Mouse (Mus musculus) midbrain, embryonic 11.5 days (tissue): ENCODE data around the gene Ldhd. TPM values are rescaled to one million over a fixed set of nuclear protein-coding genes. Genes with fewer than 3 reads are reported as not detected.

Experiments
- ATAC-seq: fragments of 200-750 bp; cut with Nextera tagmentation; 2 replicates; pipeline ENCODE4 v1.8.0; 2017; ENCODE audit warnings: moderate TSS enrichment, moderate library complexity; ENCODE audit not compliant: low FRiP score
- DNase-seq: peaks from one replicate; pipeline ENCODE4 v3.0.0; 2015; ENCODE audit warnings: low spot score; ENCODE audit errors: missing footprints
- H3K27ac ChIP-seq: fragments of 300-500 bp; sonication (generic); 2 replicates; pipeline ENCODE4 v1.5.1; 2014; ENCODE audit warnings: low read depth, low read length
- H3K27me3 ChIP-seq: fragments of 300-500 bp; sonication (generic); 2 replicates; pipeline ENCODE4 v1.6.1; 2014; ENCODE audit warnings: mild to moderate bottlenecking, low read length, moderate library complexity, mixed read lengths; ENCODE audit not compliant: control insufficient read depth, insufficient read depth
- H3K36me3 ChIP-seq: fragments of 300-500 bp; sonication (generic); 2 replicates; pipeline ENCODE4 v1.6.1; 2014; ENCODE audit warnings: mild to moderate bottlenecking, low read length, moderate library complexity, mixed read lengths; ENCODE audit not compliant: control insufficient read depth, insufficient read depth
- H3K4me1 ChIP-seq: fragments of 300-500 bp; sonication (generic); 2 replicates; pipeline ENCODE4 v1.6.1; 2014; ENCODE audit warnings: low read length; ENCODE audit not compliant: control insufficient read depth, insufficient read depth
- H3K4me2 ChIP-seq: fragments of 300-500 bp; sonication (generic); 2 replicates; pipeline ENCODE4 v1.6.1; 2014; ENCODE audit warnings: mild to moderate bottlenecking, moderate library complexity
- H3K4me3 ChIP-seq: fragments of 300-500 bp; sonication (generic); 2 replicates; pipeline ENCODE4 v1.5.1; 2014; ENCODE audit warnings: low read depth, low read length
- H3K9ac ChIP-seq: fragments of 300-500 bp; sonication (generic); 2 replicates; pipeline ENCODE4 v1.6.1; 2014; ENCODE audit warnings: low read length
- H3K9me3 ChIP-seq: fragments of 300-500 bp; sonication (generic); 2 replicates; pipeline ENCODE4 v1.6.1; 2016; ENCODE audit warnings: low read length; ENCODE audit not compliant: control insufficient read depth
- WGBS: fragments of 180-500 bp; shearing (Covaris S2); extraction: QIAGEN DNeasy Blood & Tissue Kit; methylation state at CpG from one replicate; pipeline ENCODE4 v1.1.7; 2014; 5-methylcytosine and 5-hydroxymethylcytosine counted together
- polyA plus RNA-seq: library from polyadenylated mRNA; unstranded; fragments of >200 nt; fragmentation: Nextera tagmentation; extraction: Ambion mirVana; gene quantifications from 2 replicates; pipeline ENCODE4 v1.2.1, GENCODE M21; 2014

The Ldhd gene
- polyA plus RNA-seq, 1 experiment from 2014 or later = 0.22 TPM

GRCm38 (mm10) chr8:111624081-111624852 lies 5.9 kb downstream of the Ldhd start:
- no peaks in the 10 kb centered on the region for H3K36me3 ChIP-seq

GRCm38 (mm10) chr8:111622553-111622952 lies 7.6 kb downstream of the Ldhd start:
- Histone ChIP-seq H3K4me3 (no peak overlapping the region), H3K27me3 (no peaks in the 10 kb centered on the region), H3K36me3 (no peaks in the 10 kb centered on the region), H3K9me3 (no peaks in the 10 kb centered on the region), H3K4me1 (no peaks in the 10 kb centered on the region), H3K27ac (no peak overlapping the region), H3K4me2 (no peak overlapping the region), H3K9ac (no peak overlapping the region)
- DNase-seq (no peak), ATAC-seq (no peak)
- WGBS = 75% methylated on average over 10 of the region's 10 CpGs

More at GRCm38 (mm10) chr8:111624081-111624852, 5.9 kb downstream of the Ldhd start:
- H3K4me1 ChIP-seq = no peaks in the 10 kb centered on the region
- DNase-seq (peak; percentile 72), ATAC-seq (no peak)
- no peak overlapping the region for H3K9ac ChIP-seq
- no peaks in the 10 kb centered on the region for H3K9me3 ChIP-seq
- no peak overlapping the region for H3K4me2 ChIP-seq
- H3K27ac ChIP-seq = no peak overlapping the region
- no peaks in the 10 kb centered on the region for H3K27me3 ChIP-seq
- no peak overlapping the region for H3K4me3 ChIP-seq
- WGBS = 88% methylated on average over 12 of the region's 12 CpGs

- H3K9ac ChIP-seq = no peak overlapping the region
These were observed 8.1 kb downstream of the Ldhd start for GRCm38 (mm10) chr8:111622104-111622503.

GRCm38 (mm10) chr8:111619936-111620335 lies 10.2 kb downstream of the Ldhd start:
- H3K4me2 ChIP-seq = no peak overlapping the region

More at GRCm38 (mm10) chr8:111622104-111622503, 8.1 kb downstream of the Ldhd start:
- 62% methylated on average over 3 of the region's 3 CpGs for WGBS
- no peak for ATAC-seq
- H3K4me2 ChIP-seq = no peak overlapping the region
- no peaks in the 10 kb centered on the region for H3K36me3 ChIP-seq
- DNase-seq = no peak
- no peaks in the 10 kb centered on the region for H3K27me3 ChIP-seq
- H3K4me1 ChIP-seq = no peaks in the 10 kb centered on the region
- H3K9me3 ChIP-seq = no peaks in the 10 kb centered on the region
- no peak overlapping the region for H3K4me3 ChIP-seq
- no peak overlapping the region for H3K27ac ChIP-seq

GRCm38 (mm10) chr8:111618273-111618672 lies 11.9 kb downstream of the Ldhd start:
- Histone ChIP-seq H3K36me3 (no peaks in the 10 kb centered on the region), H3K27ac (no peak overlapping the region), H3K9ac (no peak overlapping the region), H3K27me3 (no peaks in the 10 kb centered on the region), H3K4me3 (no peak overlapping the region), H3K9me3 (no peaks in the 10 kb centered on the region), H3K4me2 (no peak overlapping the region), H3K4me1 (no peaks in the 10 kb centered on the region; the same call in 1 of the 2 replicates)
- DNase-seq (no peak), ATAC-seq (no peak)
- WGBS = 97% methylated on average over 4 of the region's 4 CpGs

More at GRCm38 (mm10) chr8:111619936-111620335, 10.2 kb downstream of the Ldhd start:
- 65% methylated on average over 1 of the region's 1 CpGs for WGBS
- Histone ChIP-seq H3K4me1 (no peaks in the 10 kb centered on the region; the same call in 1 of the 2 replicates), H3K27me3 (no peaks in the 10 kb centered on the region), H3K4me3 (no peak overlapping the region), H3K9ac (no peak overlapping the region), H3K9me3 (no peaks in the 10 kb centered on the region), H3K36me3 (no peaks in the 10 kb centered on the region), H3K27ac (no peak overlapping the region)
- DNase-seq (no peak), ATAC-seq (no peak)

GRCm38 (mm10) chr8:111617812-111618211 lies 12.4 kb downstream of the Ldhd start:
- H3K4me1 ChIP-seq = no peaks in the 10 kb centered on the region; the same call in 1 of the 2 replicates
- no peak overlapping the region for H3K27ac ChIP-seq
- H3K4me3 ChIP-seq = no peak overlapping the region
- H3K4me2 ChIP-seq = no peak overlapping the region
- no peaks in the 10 kb centered on the region for H3K27me3 ChIP-seq
- H3K9me3 ChIP-seq = no peaks in the 10 kb centered on the region
- no peak for DNase-seq
- WGBS = 76% methylated on average over 6 of the region's 6 CpGs
- ATAC-seq = no peak
- H3K9ac ChIP-seq = no peak overlapping the region
- H3K36me3 ChIP-seq = no peaks in the 10 kb centered on the region

GRCm38 (mm10) chr8:111614786-111615701 lies 15.1 kb downstream of the Ldhd start:
- no peaks in the 10 kb centered on the region for H3K36me3 ChIP-seq
- no peak overlapping the region for H3K9ac ChIP-seq
- WGBS = 95% methylated on average over 6 of the region's 6 CpGs
- no peaks in the 10 kb centered on the region for H3K9me3 ChIP-seq
- no peak for ATAC-seq
- H3K27me3 ChIP-seq = no peaks in the 10 kb centered on the region
- H3K27ac ChIP-seq = no peak overlapping the region
- no peak overlapping the region for H3K4me2 ChIP-seq
- H3K4me1 ChIP-seq = no peaks in the 10 kb centered on the region; the same call in 1 of the 2 replicates
- no peak for DNase-seq
- no peak overlapping the region for H3K4me3 ChIP-seq

- H3K27me3 ChIP-seq = no peaks in the 10 kb centered on the region
- no peaks in the 10 kb centered on the region; the same call in 1 of the 2 replicates for H3K4me1 ChIP-seq
- DNase-seq = no peak
- H3K36me3 ChIP-seq = no peaks in the 10 kb centered on the region
- no peak overlapping the region for H3K27ac ChIP-seq
- no peak overlapping the region for H3K9ac ChIP-seq
- WGBS = 86% methylated on average over 5 of the region's 5 CpGs
- H3K4me2 ChIP-seq = no peak overlapping the region
- no peak for ATAC-seq
- no peaks in the 10 kb centered on the region for H3K9me3 ChIP-seq
- no peak overlapping the region for H3K4me3 ChIP-seq
These were observed 17.0 kb downstream of the Ldhd start for GRCm38 (mm10) chr8:111613181-111613580.

- no peak overlapping the region for H3K4me2 ChIP-seq
- H3K9ac ChIP-seq = no peak overlapping the region
- H3K9me3 ChIP-seq = no peaks in the 10 kb centered on the region
- WGBS = 94% methylated on average over 7 of the region's 7 CpGs
- no peak overlapping the region for H3K4me3 ChIP-seq
- H3K27me3 ChIP-seq = no peaks in the 10 kb centered on the region
- H3K27ac ChIP-seq = no peak overlapping the region
- ATAC-seq (no peak), DNase-seq (no peak)
- no peaks in the 10 kb centered on the region for H3K4me1 ChIP-seq
- H3K36me3 ChIP-seq = no peaks in the 10 kb centered on the region
These were observed 22.8 kb downstream of the Ldhd start for GRCm38 (mm10) chr8:111607414-111607813.
